Mouse (Mus musculus) ES-E14 (cell line): ENCODE measurements around the gene Map4k4.

Source experiments
- CHD2 ChIP-seq: IDR thresholded peaks from 2 replicates; pipeline ENCODE4 v1.6.1; 2014; ENCODE audit warnings: mild to moderate bottlenecking, low read depth, low read length, inconsistent platforms
- HCFC1 ChIP-seq: IDR thresholded peaks from 2 replicates; pipeline ENCODE4 v1.6.1; 2012; ENCODE audit warnings: low read length, inconsistent platforms, borderline replicate concordance; ENCODE audit not compliant: insufficient read depth
- ZC3H11A ChIP-seq: IDR thresholded peaks from 2 replicates; pipeline ENCODE4 v1.6.1; 2012; ENCODE audit warnings: low read depth, mild to moderate bottlenecking, inconsistent platforms, low read length, borderline replicate concordance
- ZNF384 ChIP-seq: IDR thresholded peaks from 2 replicates; pipeline ENCODE4 v1.6.1; 2012; ENCODE audit warnings: low read depth, low read length, inconsistent platforms

DNA sequence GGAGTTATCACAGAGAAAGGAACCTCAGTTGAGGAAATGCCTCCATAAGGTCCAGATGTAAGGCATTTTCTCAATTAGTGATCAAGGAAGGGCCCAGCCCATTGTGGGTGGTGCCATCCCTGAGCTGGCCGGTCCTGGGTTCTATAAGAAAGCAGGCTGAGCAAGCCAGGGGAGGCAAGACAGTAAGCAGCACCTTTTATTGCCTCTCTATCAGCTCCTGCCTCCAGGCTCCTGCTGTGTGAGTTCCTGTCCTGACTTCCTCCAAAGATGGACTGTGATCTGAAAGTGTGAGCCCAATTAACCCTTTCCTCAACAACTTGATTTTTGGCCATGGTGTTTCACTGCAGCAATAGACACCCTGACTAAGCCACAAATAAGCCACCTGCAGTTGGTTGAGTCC, 12.7 kb upstream of the Map4k4 start:
- TF ChIP-seq ZC3H11A (no peak), HCFC1 (no peak), CHD2 (no peak), ZNF384 (no peak)
